Mouse (Mus musculus) hematopoietic stem cell, adult 5-6 weeks (primary cell): ENCODE measurements around the gene Lat. TPM values are rescaled to one million over a fixed set of nuclear protein-coding genes. Genes with fewer than 3 reads are reported as not detected.
A peak's percentile ranks its signal among the peaks of the same experiment; 100 is the strongest.

ENCODE experiments used
- ATAC-seq, 2 experiments: fragments of 125-278 bp in 1 of 2; replicated peaks in 1 of 2; 2 replicates each; pipeline ENCODE4 v1.8.0; 2016 to 2017; ENCODE audit warnings: inconsistent platforms in 2 of 2, mild to moderate bottlenecking in 2 of 2, moderate number of reproducible peaks in 2 of 2, low read depth in 1 of 2, moderate TSS enrichment in 1 of 2; ENCODE audit not compliant: low FRiP score in 2 of 2, poor library complexity in 2 of 2, severe bottlenecking in 2 of 2, insufficient read depth in 1 of 2, low TSS enrichment in 1 of 2
- total RNA-seq: library from RNA; stranded (forward); fragments of 172-1452, 232-1000 nt; gene quantifications from 2 replicates; pipeline ENCODE4 v1.2.3, GENCODE M21; 2017

Gene Lat
- total RNA-seq, 1 experiment from 2014 or later: 31.5 TPM

DNA sequence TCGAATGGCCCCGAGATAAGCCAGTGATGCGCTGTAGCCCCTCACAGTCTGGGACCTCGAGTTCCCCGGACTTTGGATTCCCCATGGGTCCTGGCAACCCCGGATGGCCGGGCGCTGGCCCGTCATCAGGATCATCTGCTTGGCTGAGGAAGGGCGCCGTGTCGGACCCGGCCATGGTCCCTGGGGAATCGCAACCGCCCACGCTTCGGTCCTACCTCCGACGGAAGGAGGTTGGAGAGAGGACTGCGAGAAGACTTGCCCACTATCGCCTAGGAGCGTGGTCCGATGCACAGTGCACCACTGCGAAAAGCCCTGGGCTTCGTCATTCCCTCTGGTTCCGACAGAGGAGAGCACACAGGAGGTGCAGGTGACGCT is 7.5 kb upstream of the Lat start:
- ATAC-seq: peak in 1 of 2 experiments; percentile 8; a peak in 1 of 4 replicates

DNA sequence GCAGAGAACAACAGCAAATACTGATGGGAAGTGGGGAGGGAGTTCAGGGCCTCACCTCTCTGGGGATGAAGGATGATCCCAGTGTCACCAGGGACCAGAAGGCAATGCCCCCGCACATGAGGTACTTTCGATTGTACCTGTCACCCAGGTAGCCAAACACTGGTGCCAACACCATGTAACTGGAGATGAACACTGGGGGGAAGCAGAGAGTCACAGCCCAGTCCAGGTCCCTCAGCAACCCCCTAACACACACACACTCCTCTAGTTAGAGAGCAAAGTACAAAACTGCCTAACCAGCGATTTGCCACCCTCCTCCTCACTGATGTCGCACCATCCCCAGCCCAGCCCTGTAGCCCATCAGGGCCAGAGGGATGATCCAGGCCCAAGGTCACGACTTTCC is 5.6 kb upstream of the Lat start:
- no peak for ATAC-seq

DNA sequence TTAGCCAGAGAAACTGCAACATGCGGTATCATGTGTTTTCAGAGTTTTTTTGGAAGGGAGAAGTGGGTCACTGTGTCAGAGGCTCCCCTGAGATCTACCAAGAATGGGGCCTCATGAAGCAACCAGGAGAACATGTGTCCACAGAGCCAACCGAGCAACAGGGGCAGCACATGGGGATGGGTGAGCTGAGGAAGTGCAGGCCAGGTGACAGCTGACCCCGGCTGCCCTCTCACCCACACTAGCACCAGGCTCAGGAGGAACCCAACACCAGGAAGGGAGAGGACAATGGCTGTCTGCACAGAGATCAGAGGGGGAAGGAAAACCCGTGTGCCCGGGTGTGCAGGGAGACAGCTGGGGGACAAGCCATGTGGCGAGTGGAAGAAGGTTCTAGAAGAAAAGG is 5.2 kb upstream of the Lat start:
- no peak for ATAC-seq

DNA sequence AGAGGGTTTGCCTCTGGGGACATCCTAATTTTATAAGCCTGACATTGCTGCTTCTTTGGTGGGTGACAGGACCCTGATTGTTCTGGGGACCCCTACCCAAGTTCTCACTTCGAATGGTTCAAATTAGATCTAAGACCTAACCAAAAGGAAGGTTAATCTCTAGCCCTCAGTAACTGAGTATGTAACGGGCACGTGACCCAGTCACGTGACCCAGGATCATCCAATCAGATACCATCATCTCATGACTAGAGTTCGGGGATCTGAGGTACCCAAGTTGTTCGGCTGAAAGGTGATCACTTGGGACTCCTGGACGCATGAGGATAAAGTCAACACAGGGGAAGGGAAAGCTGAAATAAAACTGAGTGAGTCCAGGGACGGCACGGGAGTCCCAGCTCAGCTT is 3.6 kb upstream of the Lat start:
- ATAC-seq: no peak

DNA sequence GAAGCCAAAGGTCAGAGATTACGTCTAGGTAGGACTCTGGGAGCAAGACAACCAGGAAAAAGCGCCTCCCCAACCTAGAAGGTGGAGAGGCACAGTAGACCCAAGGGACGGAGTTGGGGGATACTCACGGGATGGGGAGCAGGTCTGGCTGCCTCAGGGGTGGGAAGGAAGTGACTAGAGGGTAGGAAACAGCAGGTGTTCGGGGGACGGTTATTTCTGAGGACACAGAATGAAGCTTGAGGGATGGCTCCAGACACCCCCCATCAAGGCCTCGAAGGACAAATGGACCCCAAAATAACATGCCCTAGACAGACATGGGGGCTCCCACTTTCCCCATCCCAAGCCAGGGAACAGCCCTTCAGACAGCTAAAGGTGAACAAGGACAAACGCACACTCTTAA is 1.0 kb downstream of the Lat start:
- ATAC-seq: no peak

DNA sequence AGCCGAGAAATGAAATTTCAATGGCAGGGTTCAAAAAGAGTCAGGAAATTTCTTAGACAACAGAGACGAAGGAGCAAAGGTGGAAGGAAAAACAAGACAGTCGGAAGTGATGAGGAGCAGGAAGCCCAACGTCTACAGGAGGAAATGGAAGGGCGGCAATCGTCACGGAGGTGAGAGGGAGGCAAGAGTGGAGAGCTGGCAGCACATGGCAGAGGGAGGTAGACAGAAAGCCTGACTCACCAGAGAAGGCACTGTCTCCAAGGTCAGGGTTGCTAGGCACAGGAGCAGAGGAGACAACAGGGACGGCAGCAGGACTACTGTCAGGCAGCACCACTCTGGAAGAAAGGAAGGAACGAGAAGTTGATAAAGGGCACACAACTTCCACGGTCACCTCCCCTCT is 1.7 kb downstream of the Lat start:
- ATAC-seq: no peak

DNA sequence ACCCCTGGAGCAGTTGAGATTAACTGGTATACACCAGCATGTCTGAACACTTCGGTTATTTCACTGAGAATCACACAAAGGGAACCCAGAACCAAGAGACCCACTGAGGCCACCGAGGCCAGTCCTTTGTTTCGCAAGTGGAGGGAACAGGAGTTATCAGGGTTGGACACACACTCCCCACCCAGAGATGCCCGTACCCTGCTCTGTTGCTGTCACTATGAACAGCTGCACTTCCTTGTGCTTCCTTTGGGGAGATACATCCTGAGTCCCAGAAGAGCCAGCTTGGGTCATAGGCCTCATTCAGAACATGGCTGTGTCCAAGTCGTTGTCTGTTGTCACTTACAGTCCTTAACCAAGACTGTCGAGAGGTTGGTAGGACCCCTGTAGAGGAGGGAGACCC is 6.3 kb downstream of the Lat start:
- no peak for ATAC-seq

DNA sequence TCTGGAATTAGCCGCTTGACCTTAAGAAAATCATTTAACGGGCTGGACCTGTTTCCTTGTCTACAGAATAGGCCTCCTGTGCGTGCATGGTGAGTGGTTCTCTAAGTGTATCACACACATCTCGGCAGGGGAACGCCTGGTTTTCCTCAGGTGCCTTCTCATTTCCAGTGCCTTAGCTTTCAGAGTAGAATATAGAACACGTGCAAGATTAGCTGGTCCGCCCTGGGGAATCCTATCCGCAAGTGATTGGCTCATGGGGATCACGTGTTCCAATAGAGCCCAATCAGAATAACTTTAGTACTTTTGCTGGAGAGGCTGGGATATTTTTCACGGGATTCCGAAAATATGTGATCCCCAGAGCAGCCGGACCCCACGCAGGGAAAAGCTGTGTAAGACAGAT is 10.3 kb downstream of the Lat start:
- ATAC-seq: no peak

DNA sequence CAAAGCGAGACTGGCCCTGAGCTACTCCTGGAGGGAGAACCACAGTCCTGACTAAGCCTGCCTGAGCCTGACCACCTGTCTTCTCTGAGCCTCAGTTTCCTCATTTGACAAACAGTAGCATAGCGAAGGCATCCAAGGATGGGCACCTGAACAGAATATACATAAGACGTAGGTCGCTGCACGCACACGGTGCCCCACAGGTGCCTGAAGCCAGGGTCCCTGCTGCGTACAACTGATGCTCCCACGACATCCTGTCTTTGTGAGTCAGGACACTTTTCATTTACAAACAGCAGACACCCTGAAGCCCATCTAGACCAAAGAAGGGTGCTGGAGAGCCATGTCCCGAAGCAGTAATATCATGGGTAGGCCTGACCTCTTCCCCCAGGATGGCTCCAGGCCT is 11.0 kb downstream of the Lat start:
- no peak for ATAC-seq

DNA sequence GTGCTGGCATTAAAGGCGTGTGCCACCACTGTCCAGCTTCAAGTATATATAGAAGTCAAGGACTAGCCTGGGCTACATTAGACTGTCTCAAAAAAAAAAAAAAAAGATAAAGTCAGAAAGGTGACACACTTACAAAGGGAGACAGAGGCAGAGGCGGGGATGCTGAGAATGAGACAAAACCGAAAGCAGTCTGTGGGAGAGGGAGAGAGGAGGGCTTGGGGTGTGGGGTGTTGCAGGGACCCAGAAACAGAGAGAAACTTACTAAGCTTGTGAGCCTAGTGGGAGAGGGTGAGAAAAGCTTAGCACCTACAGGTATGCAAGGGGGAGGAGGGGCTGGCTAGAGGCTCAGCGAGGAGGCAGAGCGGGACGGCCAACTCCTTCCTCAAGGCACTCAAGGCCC is 11.5 kb downstream of the Lat start:
- no peak for ATAC-seq

DNA sequence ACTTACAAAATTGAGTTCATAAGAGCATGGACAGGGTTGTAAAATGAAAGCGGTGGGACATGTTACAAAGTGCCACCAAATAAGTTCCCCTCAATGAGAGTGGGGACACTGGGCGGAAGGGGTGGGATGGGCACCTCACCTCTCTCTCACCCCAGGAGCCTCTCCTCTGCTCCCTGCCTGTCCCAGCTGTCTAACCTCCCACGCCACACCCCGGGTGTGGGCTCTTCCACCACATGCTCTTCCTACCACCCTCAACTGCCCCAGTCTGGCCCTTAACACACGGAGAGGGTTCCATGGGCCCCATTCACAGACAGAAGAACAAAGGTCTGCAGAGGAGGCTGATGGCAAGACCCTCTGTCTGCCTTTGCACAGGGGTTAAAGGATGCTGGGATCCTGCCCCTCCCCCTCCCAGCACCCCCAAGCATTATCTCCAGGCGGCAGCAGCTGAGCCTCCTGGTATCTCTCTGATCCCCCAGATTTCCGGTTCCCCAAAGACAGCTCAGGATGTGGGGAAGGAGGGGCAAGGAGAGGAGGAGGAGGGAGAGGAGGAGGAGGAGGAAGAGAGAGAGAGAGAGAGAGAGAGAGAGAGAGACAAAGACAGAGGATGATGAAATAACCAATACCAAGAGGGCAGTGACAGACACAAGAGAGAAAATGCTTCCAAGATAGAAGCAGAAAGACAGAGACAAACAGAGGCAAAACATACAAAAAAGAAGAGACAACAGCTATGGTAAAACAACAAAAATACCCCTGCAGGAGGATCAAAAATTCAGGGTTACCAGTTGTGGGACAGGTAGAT is 12.4 kb downstream of the Lat start:
- peak; percentile 29 to 33; a peak in 2 of 4 replicates for ATAC-seq

DNA sequence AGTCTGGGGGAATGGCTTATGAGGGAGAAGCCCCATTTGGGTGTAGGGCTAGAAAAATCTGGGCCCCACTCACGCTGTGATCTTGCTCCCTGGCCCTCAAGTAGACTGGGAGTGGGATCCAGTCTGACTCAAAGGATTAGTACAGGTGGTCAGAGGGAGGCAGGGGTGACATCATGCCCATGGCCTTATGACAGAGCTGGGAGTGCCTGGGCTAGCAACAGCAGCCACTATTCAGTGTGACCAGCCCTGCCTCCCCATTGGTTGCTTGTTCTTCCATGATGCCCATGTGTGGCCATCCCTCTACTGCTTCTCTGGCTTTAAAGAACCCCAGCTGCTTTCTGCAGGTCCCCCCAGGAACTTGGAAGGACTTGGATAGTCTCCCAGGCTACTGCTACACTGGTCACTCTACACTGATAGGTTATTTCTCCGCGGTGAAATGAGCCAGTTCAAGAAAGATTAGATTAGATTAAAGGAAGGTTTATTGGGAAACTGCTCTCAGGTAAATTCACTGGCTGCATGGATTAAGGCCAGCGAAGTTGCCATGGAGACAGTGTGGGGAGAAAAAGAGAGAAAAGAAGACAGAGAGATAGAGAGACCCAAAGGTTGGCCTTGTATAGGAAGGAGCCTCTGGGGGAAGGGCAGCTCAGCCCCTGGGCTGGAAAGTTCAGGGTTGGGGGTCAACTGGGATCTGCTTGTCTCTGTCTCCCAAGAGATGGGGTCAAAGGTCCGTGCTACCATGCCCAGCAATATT is 13.3 kb downstream of the Lat start:
- ATAC-seq: no peak

DNA sequence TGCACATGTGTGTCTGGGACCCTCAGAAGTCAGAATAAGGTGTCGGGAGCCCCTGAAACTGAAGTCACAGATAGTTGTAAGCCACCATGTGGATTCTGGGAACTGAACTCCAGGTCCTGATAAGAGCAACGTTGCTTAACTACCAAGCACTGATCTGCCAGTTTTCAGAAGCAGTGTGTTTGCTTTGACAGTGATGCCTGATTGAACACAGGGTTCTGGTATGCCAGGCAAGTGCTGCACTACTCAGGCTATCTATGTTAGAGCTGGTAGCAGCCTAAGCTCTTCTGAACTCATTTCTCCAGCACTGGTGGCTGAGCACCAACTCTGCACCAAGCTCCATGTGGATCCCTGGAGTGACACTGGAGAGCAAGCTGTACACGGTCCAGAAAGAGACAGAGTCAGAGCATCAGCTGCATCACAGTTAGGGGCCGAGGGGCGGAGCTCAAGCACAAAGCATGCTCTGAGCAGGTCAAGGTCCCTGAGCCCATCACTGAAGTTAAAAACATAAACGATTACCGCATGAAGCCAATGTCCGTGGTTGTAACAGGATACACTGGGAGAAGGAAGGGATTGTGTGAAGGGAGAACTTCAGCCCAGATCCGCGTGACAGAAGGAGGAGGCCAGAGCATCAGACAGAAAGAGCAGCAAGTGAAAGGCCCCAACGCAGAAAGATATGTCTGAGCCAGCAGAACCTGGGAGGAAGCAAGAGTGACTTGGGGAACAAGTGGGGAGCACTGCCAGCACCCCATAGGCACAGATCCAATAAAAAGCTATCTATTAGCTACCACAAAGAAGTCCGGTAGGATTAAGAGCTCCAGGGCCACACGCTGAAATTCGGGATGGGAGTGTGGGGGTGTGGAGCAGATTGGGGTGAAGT is 14.4 kb downstream of the Lat start:
- ATAC-seq: no peak

DNA sequence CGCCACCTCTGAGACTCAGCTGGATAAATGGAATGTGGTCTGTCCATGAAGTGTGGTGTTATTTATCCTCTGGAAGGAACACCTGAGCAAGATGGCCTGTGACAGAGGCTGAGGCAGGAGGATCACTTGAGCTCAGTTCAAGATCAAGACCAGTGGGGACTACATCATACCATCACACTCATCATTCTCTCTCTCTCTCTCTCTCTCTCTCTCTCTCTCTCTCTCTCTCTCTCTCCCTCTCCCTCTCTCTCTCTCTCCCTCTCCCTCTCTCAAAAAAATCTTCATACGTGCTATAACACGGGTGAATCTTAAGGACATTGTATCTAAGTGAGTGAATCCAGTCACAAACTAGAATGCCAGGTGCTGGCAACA is 15.4 kb downstream of the Lat start:
- ATAC-seq: no peak

DNA sequence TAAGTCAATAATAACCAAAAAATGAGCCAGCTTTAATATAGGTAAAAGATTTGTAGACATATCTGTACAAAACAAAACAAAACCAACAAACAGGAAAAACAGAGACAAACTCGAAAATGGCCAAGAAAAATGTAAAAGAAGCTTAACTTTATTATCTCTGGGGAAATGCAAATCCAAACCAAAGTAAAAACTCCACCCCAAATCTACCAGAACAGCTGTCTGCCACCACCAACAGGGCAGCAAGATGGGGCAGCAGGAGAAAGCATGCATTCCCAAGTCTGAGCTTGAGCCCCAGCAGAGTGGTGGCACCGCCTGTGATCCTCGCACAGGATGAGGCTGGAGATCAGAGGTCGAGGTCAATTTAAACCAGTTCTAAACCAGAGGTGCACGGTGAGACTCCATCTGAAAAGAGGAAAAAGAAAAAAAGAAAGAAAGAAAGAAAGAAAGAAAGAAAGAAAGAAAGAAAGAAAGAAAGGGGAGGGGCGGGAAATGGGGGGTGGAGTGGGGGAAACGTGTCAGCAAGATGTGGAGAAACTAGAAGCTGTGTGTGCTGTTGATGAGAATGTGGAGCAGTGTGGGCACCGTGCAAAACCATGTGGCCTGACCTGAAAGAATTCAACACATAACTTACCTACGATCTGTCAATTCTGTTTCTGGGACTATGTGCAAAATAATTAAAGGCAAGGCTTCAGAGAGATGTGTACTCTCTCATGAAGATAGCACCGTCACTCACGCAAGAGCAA is 15.9 kb downstream of the Lat start:
- ATAC-seq: no peak

DNA sequence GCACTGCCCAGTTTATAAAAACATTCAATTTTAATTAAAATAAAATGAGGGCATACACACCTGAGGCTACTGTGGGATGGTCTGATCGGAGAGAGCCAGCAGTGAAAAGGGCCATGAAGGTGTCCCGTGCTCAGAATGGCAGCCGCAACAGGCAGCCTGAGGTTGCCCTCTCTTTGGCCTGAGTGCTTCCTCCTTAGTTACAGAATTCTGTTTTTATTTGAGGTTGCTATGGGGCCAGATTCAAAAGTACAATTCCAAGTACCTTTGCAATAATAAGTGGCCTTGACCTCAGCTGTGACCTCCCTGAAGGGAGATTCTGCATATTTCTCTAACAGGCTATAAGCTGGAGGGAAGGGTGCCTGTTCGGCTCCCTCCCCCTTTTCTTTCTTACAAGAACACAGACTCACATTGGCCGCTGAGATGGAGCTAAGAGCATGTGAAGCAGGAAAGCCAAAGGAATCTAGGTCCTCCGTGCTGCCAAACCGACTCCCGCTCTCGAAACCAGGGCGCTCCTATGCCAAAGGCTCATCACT is 17.9 kb downstream of the Lat start:
- ATAC-seq: no peak

DNA sequence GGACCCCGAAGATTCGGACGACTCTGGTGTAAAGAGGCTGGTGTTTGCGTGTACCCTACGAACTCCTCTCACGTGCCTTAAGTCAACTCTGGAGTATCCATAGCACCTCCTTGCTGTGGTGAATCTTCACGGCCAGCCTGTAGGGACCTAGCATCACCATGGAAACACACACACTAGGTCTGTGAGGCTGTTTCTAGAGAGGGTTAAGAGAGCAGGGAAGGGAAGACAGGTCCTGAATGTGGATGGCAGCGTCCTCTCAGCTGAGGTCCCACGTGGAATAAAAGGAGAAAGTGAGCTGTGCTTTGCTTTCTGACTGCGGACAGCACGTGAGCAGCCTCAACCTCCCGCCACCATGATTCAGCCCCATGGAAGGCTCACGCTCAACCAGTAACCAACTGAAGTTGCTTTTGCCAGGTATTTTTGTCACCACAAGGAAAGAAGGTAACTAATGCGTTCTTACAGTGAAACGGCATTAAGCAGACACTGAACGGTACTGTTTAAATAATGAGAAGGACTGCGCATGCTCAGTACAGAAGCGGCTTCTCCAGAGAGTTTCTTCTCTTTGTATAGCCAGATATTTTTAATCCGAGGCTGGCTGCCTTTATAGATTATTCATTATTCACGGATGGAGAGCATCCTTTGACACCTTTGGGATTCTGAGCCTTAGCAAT is 18.5 kb downstream of the Lat start:
- no peak for ATAC-seq
